17 mouse cellular contexts compared by ENCODE assay signal in the genomic region with DNA sequence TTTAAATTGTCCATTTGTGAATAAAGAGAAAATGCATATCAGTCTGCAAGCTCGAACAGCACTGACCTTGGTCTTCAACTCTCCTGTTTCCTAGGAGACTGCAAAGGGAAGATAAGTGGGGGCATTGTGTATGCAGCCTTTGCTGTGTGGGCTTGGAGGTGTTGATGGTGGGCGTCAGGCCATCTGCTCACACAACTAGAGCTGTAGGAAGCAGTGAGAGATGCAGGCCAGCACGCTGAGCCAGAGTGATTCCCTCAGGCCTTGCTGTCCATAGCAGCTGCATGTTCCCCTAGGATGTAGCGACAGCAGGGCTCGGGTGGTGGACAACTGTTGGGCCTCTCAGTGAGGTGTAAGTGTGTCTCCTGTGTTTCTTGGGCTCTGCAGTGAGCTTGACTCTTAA. TPM values are rescaled to one million over a fixed set of nuclear protein-coding genes. Genes with fewer than 3 reads are reported as not detected.
DNase-seq lines count a peak whose midpoint lies in the region; ATAC-seq and TF ChIP-seq lines count a peak whose summit lies in the region.
"Had no signal": no experiment of that assay in that cellular context is flagged by ENCODE, and none has a peak within 500 bp of the region (broad histone marks: within the 10 kb centered on the region; RNA-seq: fewer than 3 reads in every experiment).

No protein-coding gene starts in this region.

- no peak for TF ChIP-seq EP300 in heart, adult 2 months (IDR thresholded peaks at IDR 0.05; ENCODE audit: insufficient read depth, low read depth, low read length)

- no peak overlapping the region for H3K4me2 ChIP-seq in forebrain, postnatal 0 days (ENCODE audit: low read depth)
- H3K4me2 ChIP-seq in forebrain, embryonic 12.5 days = no peak overlapping the region
- H3K4me2 ChIP-seq: heart, embryonic 15.5 days; hindbrain, embryonic 14.5 days; liver, embryonic 13.5 days had no signal

- no peak overlapping the region for H3K9ac ChIP-seq in forebrain, postnatal 0 days
- no peak overlapping the region for H3K9ac ChIP-seq in forebrain, embryonic 12.5 days
- no peak overlapping the region for H3K9ac ChIP-seq in heart, adult 2 months (ENCODE audit: low read depth, low read length)
- H3K9ac ChIP-seq: heart, embryonic 15.5 days; hindbrain, embryonic 14.5 days; liver, embryonic 13.5 days had no signal

- no peaks in the 10 kb centered on the region for H3K9me3 ChIP-seq in forebrain, postnatal 0 days (ENCODE audit: low read length)
- H3K9me3 ChIP-seq in forebrain, embryonic 12.5 days = no peaks in the 10 kb centered on the region
- H3K9me3 ChIP-seq: heart, embryonic 15.5 days; liver, embryonic 13.5 days had no signal

- no peaks in the 10 kb centered on the region for H3K4me1 ChIP-seq in forebrain, postnatal 0 days (ENCODE audit: insufficient read depth)
- no peaks in the 10 kb centered on the region for H3K4me1 ChIP-seq in forebrain, embryonic 12.5 days
- no peaks in the 10 kb centered on the region for H3K4me1 ChIP-seq in heart, adult 2 months (ENCODE audit: control insufficient read depth, insufficient read depth, low read length)
- H3K4me1 ChIP-seq: heart, embryonic 15.5 days; liver, embryonic 13.5 days had no signal

- H3K27me3 ChIP-seq in forebrain, postnatal 0 days (ENCODE audit: insufficient read depth, low read length) = no peaks in the 10 kb centered on the region; the same call in 1 of the 2 replicates
- peaks cover 4% of the 10 kb centered on the region; the same call in 1 of the 2 replicates for H3K27me3 ChIP-seq in forebrain, embryonic 12.5 days
- H3K27me3 ChIP-seq in heart, adult 2 months (ENCODE audit: control insufficient read depth, insufficient read depth, low read length) = no peaks in the 10 kb centered on the region

- no peak overlapping the region for H3K4me3 ChIP-seq in forebrain, postnatal 0 days (ENCODE audit: low read depth, low read length)
- H3K4me3 ChIP-seq in forebrain, embryonic 12.5 days (replicated peaks) = no peak overlapping the region
- H3K4me3 ChIP-seq in layer of hippocampus, adult 2 months = no peak overlapping the region
- H3K4me3 ChIP-seq in heart, adult 2 months = no peak overlapping the region
- H3K4me3 ChIP-seq: heart, embryonic 15.5 days; liver, embryonic 13.5 days had no signal

- intact Hi-C loops in left cerebral cortex, postnatal 10 days (cut with DNase I) = no loop called here
- intact Hi-C loops in heart, adult 2 months (cut with DNase I) = no loop called here

- 45% methylated on average over 5 of the region's 5 CpGs for WGBS in forebrain, postnatal 0 days
- WGBS in forebrain, embryonic 12.5 days = 70% methylated on average over 5 of the region's 5 CpGs
- WGBS in heart, adult 2 months = 45% methylated on average over 5 of the region's 5 CpGs

- H3K27ac ChIP-seq in forebrain, postnatal 0 days (ENCODE audit: low read depth, low read length) = no peak overlapping the region
- no peak overlapping the region for H3K27ac ChIP-seq in forebrain, embryonic 12.5 days
- H3K27ac ChIP-seq in layer of hippocampus, adult 2 months = peak overlapping the region; percentile 74
- H3K27ac ChIP-seq in heart, adult 2 months = no peak overlapping the region
- H3K27ac ChIP-seq: heart, embryonic 15.5 days; hindbrain, embryonic 14.5 days; liver, embryonic 13.5 days had no signal

- H3K79me2 ChIP-seq in heart, adult 2 months (replicated peaks; ENCODE audit: control insufficient read depth, insufficient read depth, low read length) = no peaks in the 10 kb centered on the region

- no peak for TF ChIP-seq CTCF in forebrain, postnatal 0 days (IDR thresholded peaks at IDR 0.05; ENCODE audit: low read depth)
- no peak for TF ChIP-seq CTCF in layer of hippocampus, adult 2 months (conservative IDR thresholded peaks at IDR 0.05)
- TF ChIP-seq CTCF in heart, adult 2 months (IDR thresholded peaks at IDR 0.05) = no peak

- TF ChIP-seq POLR2A in heart, adult 2 months (IDR thresholded peaks at IDR 0.05; ENCODE audit: insufficient read depth, low read depth, low read length) = no peak

- ATAC-seq in forebrain, postnatal 0 days = peak; percentile 81
- no peak for ATAC-seq in forebrain, embryonic 12.5 days (ENCODE audit: low FRiP score)
- ATAC-seq: lung, postnatal 0 days had no signal

- peak; percentile 11 for DNase-seq in forebrain, postnatal 0 days
- DNase-seq in layer of hippocampus, adult 2 months (ENCODE audit: low spot score in 2 of 2) = peak; percentile 62 to 68
- DNase-seq in left cerebral cortex, postnatal 10 days (ENCODE audit: extremely low spot score in 1 of 2, low spot score in 2 of 2) = peak; percentile 61 to 68
- peak; percentile 69 for DNase-seq in right cerebral cortex, postnatal 25 days
- no peak for DNase-seq in spleen, adult 12 weeks (ENCODE audit: low spot score)
- no peak for DNase-seq in thymus, postnatal 0 days (ENCODE audit: low spot score)
- DNase-seq in heart, adult 2 months = no peak
- DNase-seq: adrenal gland, adult 8-10 months; cerebellum, adult 9-11 months; kidney, adult 8-10 months; liver, embryonic 13.5 days; thymus, adult 18-20 months had no signal

- no peaks in the 10 kb centered on the region for H3K36me3 ChIP-seq in forebrain, postnatal 0 days (ENCODE audit: insufficient read depth)
- no peaks in the 10 kb centered on the region for H3K36me3 ChIP-seq in forebrain, embryonic 12.5 days (replicated peaks)
- no peaks in the 10 kb centered on the region for H3K36me3 ChIP-seq in heart, adult 2 months (ENCODE audit: control insufficient read depth, insufficient read depth, low read length)
- H3K36me3 ChIP-seq: heart, embryonic 15.5 days; liver, embryonic 13.5 days had no signal

RNA-seq across cellular contexts. Expression of gene Ppie, which starts 13.2 kb away (rescaled TPM):
- 28.9 and 34.2 TPM in 2 replicates for total RNA-seq in forebrain, postnatal 0 days (2014; rRNA removed)
- polyA plus RNA-seq in forebrain, postnatal 0 days (2015; fragmentation: Nextera tagmentation; extraction: Ambion mirVana) = 47.7 and 53.6 TPM in 2 replicates
- 103 and 109 TPM in 2 replicates for polyA plus RNA-seq in forebrain, embryonic 12.5 days (2016; fragmentation: Nextera tagmentation; extraction: Ambion mirVana)
- 10 to 100 TPM; 21.5 to 21.9 TPM for total RNA-seq in layer of hippocampus, adult 2 months (2021)
- total RNA-seq in left cerebral cortex, postnatal 10 days (2021) = 10 to 100 TPM; 18.8 to 22.7 TPM
- 92.1 and 105 TPM in 2 replicates for polyA plus RNA-seq in thymus, postnatal 0 days (2015; fragmentation: Nextera tagmentation; extraction: Ambion mirVana)
- 10 to 100 TPM; 23.6 to 23.8 TPM for total RNA-seq in heart, adult 2 months (2021)
- polyA plus RNA-seq in heart, adult 2 months (2012; rRNA removed) = 14.4 and 18.7 TPM in 2 replicates

RNA-seq across cellular contexts. Expression of gene Hpcal4, which starts 30.1 kb away (rescaled TPM):
- total RNA-seq in forebrain, postnatal 0 days (2014; rRNA removed) = 57.1 and 58.5 TPM in 2 replicates
- polyA plus RNA-seq in forebrain, postnatal 0 days (2015; fragmentation: Nextera tagmentation; extraction: Ambion mirVana) = 45.5 and 78.1 TPM in 2 replicates
- polyA plus RNA-seq in forebrain, embryonic 12.5 days (2016; fragmentation: Nextera tagmentation; extraction: Ambion mirVana) = 2.5 and 2.6 TPM in 2 replicates
- 100 to 1,000 TPM; 493 to 508 TPM for total RNA-seq in layer of hippocampus, adult 2 months (2021)
- 100 to 1,000 TPM; 234 to 238 TPM for total RNA-seq in left cerebral cortex, postnatal 10 days (2021)
- polyA plus RNA-seq in thymus, postnatal 0 days (2015; fragmentation: Nextera tagmentation; extraction: Ambion mirVana) = 0.30 and 0.41 TPM in 2 replicates
- under 1 TPM; 0.09 to 0.10 TPM for total RNA-seq in heart, adult 2 months (2021)
- polyA plus RNA-seq in heart, adult 2 months (2012; rRNA removed) = 0.35 and 0.38 TPM in 2 replicates
- polyA plus RNA-seq: liver, embryonic 13.5 days had no signal

RNA-seq across cellular contexts. Expression of gene Oxct2b, which starts 36.9 kb away (rescaled TPM):
- total RNA-seq in forebrain, postnatal 0 days (2014; rRNA removed) = 0.62 TPM in 2 replicates
- 0.33 and 0.34 TPM in 2 replicates for polyA plus RNA-seq in forebrain, postnatal 0 days (2015; fragmentation: Nextera tagmentation; extraction: Ambion mirVana)
- 0.15 and 0.17 TPM in 2 replicates for polyA plus RNA-seq in forebrain, embryonic 12.5 days (2016; fragmentation: Nextera tagmentation; extraction: Ambion mirVana)
- not detected for total RNA-seq in layer of hippocampus, adult 2 months (2021)
- under 1 TPM in 1 of 2 experiments, not detected in 1; 0.53 TPM for total RNA-seq in left cerebral cortex, postnatal 10 days (2021)
- 0.09 TPM in 1 of 2 replicates, not detected in the other for polyA plus RNA-seq in thymus, postnatal 0 days (2015; fragmentation: Nextera tagmentation; extraction: Ambion mirVana)
- not detected for total RNA-seq in heart, adult 2 months (2021)
- polyA plus RNA-seq in heart, adult 2 months (2012; rRNA removed) = 0.10 and 0.12 TPM in 2 replicates
- polyA plus RNA-seq: embryonic facial prominence, embryonic 11.5 days; heart, embryonic 15.5 days; liver, embryonic 13.5 days; lung, postnatal 0 days had no signal

RNA-seq across cellular contexts. Expression of gene Bmp8b, which starts 48.0 kb away (rescaled TPM):
- total RNA-seq in forebrain, postnatal 0 days (2014; rRNA removed) = 0.31 and 0.62 TPM in 2 replicates
- polyA plus RNA-seq in forebrain, postnatal 0 days (2015; fragmentation: Nextera tagmentation; extraction: Ambion mirVana) = 0.15 and 0.40 TPM in 2 replicates
- 0.17 and 0.24 TPM in 2 replicates for polyA plus RNA-seq in forebrain, embryonic 12.5 days (2016; fragmentation: Nextera tagmentation; extraction: Ambion mirVana)
- total RNA-seq in layer of hippocampus, adult 2 months (2021) = under 1 TPM; 0.20 to 0.29 TPM
- total RNA-seq in left cerebral cortex, postnatal 10 days (2021) = under 1 TPM; 0.26 to 0.54 TPM
- 0.12 and 0.17 TPM in 2 replicates for polyA plus RNA-seq in thymus, postnatal 0 days (2015; fragmentation: Nextera tagmentation; extraction: Ambion mirVana)
- not detected for total RNA-seq in heart, adult 2 months (2021)
- not detected in 2 replicates for polyA plus RNA-seq in heart, adult 2 months (2012; rRNA removed)

RNA-seq across cellular contexts. Expression of gene Nt5c1a, which starts 48.3 kb away (rescaled TPM):
- 2.4 and 3.4 TPM in 2 replicates for total RNA-seq in forebrain, postnatal 0 days (2014; rRNA removed)
- 0.26 and 0.33 TPM in 2 replicates for polyA plus RNA-seq in forebrain, postnatal 0 days (2015; fragmentation: Nextera tagmentation; extraction: Ambion mirVana)
- not detected in 2 replicates for polyA plus RNA-seq in forebrain, embryonic 12.5 days (2016; fragmentation: Nextera tagmentation; extraction: Ambion mirVana)
- total RNA-seq in layer of hippocampus, adult 2 months (2021) = 10 to 100 TPM; 14.5 to 15.2 TPM
- 1 to 10 TPM; 8.2 to 8.6 TPM for total RNA-seq in left cerebral cortex, postnatal 10 days (2021)
- not detected in 2 replicates for polyA plus RNA-seq in thymus, postnatal 0 days (2015; fragmentation: Nextera tagmentation; extraction: Ambion mirVana)
- total RNA-seq in heart, adult 2 months (2021) = 10 to 100 TPM; 50.8 to 57.6 TPM
- 19.6 and 41.6 TPM in 2 replicates for polyA plus RNA-seq in heart, adult 2 months (2012; rRNA removed)
- polyA plus RNA-seq: embryonic facial prominence, embryonic 11.5 days; hindbrain, embryonic 14.5 days; liver, embryonic 13.5 days had no signal

Comparison
In these comparisons a context has a peak if more than half of its experiments do, and no peak if none do; other contexts are left out.
1. DNase-seq: peak in forebrain, postnatal 0 days (single experiment), layer of hippocampus, adult 2 months (2 of 2), left cerebral cortex, postnatal 10 days (2 of 2) and right cerebral cortex, postnatal 25 days (single experiment); none in spleen, adult 12 weeks (single experiment), thymus, postnatal 0 days (single experiment) and heart, adult 2 months (0 of 2).
2. RNA of gene Hpcal4, which starts 30.1 kb away (total RNA-seq): 493 to 508 TPM in layer of hippocampus, adult 2 months, 234 to 238 TPM in left cerebral cortex, postnatal 10 days and 57.1 to 58.5 TPM in forebrain, postnatal 0 days; 0.09 to 0.10 TPM in heart, adult 2 months; every median in the first group is over 10 times any median in the second.